ENCODE assay signal across 11 mouse cellular contexts in the genomic region with DNA sequence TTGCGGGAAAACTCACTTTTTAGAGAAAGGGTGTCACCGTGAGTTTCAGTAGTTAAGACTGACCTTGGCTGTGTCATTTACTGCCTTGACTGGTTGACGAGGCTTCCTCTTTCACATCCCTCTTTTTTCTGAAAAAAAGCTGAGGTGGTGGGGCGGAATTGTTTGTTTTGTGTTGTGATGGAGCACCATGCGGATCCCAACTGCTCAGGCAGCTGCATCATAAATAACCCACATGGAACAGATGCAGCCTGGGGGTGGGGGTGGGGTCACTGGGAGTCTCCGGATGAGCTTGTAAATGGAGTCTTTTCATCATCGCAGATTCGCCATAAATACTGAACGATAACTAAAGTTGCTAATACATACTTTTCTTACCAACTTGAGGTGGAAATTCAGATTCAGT.
DNase-seq lines count a peak whose midpoint lies in the region; ATAC-seq and TF ChIP-seq lines count a peak whose summit lies in the region.
"Had no signal": no experiment of that assay in that cellular context is flagged by ENCODE, and none has a peak within 500 bp of the region (broad histone marks: within the 10 kb centered on the region; RNA-seq: fewer than 3 reads in every experiment).

No protein-coding gene starts in this region.

- H3K4me2 ChIP-seq in midbrain, postnatal 0 days (ENCODE audit: low read depth, low read length, poor library complexity, severe bottlenecking), result no peak overlapping the region

- H3K4me3 ChIP-seq in layer of hippocampus, adult 2 months, result peak overlapping the region; percentile 43
- no peak overlapping the region for H3K4me3 ChIP-seq in midbrain, postnatal 0 days (ENCODE audit: low read depth, low read length)
- no peak overlapping the region for H3K4me3 ChIP-seq in cerebellum, adult 2 months (replicated peaks; ENCODE audit: insufficient read depth, low read depth, low read length)
- H3K4me3 ChIP-seq: megakaryocyte, embryonic 14.5 days had no signal

- no peaks in the 10 kb centered on the region for H3K4me1 ChIP-seq in midbrain, postnatal 0 days (ENCODE audit: insufficient read depth, low read length)
- H3K4me1 ChIP-seq in cerebellum, adult 2 months (ENCODE audit: control insufficient read depth, insufficient read depth, low read length), result 0 out of 2 replicates have a peak, but pooled peaks cover 2% of the 10 kb centered on the region
- H3K4me1 ChIP-seq: megakaryocyte, embryonic 14.5 days had no signal

- no peak for TF ChIP-seq POLR2A in cerebellum, adult 2 months (IDR thresholded peaks at IDR 0.05; ENCODE audit: borderline replicate concordance, insufficient read depth, low read length)

- peak; percentile 42 for ATAC-seq in granulocyte monocyte progenitor cell, adult 5-6 weeks (replicated peaks; ENCODE audit: poor library complexity, severe bottlenecking)
- no peak for ATAC-seq in midbrain, postnatal 0 days (ENCODE audit: low FRiP score)

- DNase-seq in layer of hippocampus, adult 2 months (ENCODE audit: low spot score in 2 of 2), result no peak
- no peak for DNase-seq in layer of hippocampus, postnatal 14 days (ENCODE audit: low spot score in 2 of 2)
- DNase-seq in ZHBTc4 (ENCODE audit: low read depth, low spot score), result peak; percentile 65
- DNase-seq in midbrain, postnatal 0 days (ENCODE audit: low spot score), result no peak
- no peak for DNase-seq in cerebellum, adult 2 months
- no peak for DNase-seq in right cerebral cortex, postnatal 10 days (ENCODE audit: low spot score in 2 of 2)
- DNase-seq in testis, postnatal 10 days (ENCODE audit: low spot score), result no peak
- DNase-seq: heart, postnatal 36 days; thymus, postnatal 36 days had no signal

- H3K36me3 ChIP-seq in midbrain, postnatal 0 days (ENCODE audit: insufficient read depth, low read length), result no peaks in the 10 kb centered on the region

- 53% methylated on average over 9 of the region's 9 CpGs for WGBS in midbrain, postnatal 0 days
- 78% methylated on average over 9 of the region's 9 CpGs for WGBS in cerebellum, adult 2 months

- no peak overlapping the region for H3K9ac ChIP-seq in midbrain, postnatal 0 days (replicated peaks; ENCODE audit: low read length, poor library complexity, severe bottlenecking)

- H3K27me3 ChIP-seq in midbrain, postnatal 0 days (ENCODE audit: insufficient read depth, low read length), result no peaks in the 10 kb centered on the region
- no peaks in the 10 kb centered on the region for H3K27me3 ChIP-seq in cerebellum, adult 2 months (ENCODE audit: control insufficient read depth, insufficient read depth, low read length)
- H3K27me3 ChIP-seq: megakaryocyte, embryonic 14.5 days had no signal

- H3K27ac ChIP-seq in layer of hippocampus, adult 2 months, result no peak overlapping the region
- 0 out of 2 replicates have a peak overlapping the region, but pooled peaks have one; percentile 3 for H3K27ac ChIP-seq in midbrain, postnatal 0 days (ENCODE audit: low read depth, low read length)
- H3K27ac ChIP-seq in cerebellum, adult 2 months (ENCODE audit: insufficient read depth, low read length), result no peak overlapping the region

- H3K9me3 ChIP-seq in midbrain, postnatal 0 days (ENCODE audit: low read length), result no peaks in the 10 kb centered on the region
- H3K9me3 ChIP-seq: megakaryocyte, embryonic 14.5 days had no signal

- TF ChIP-seq CTCF in layer of hippocampus, adult 2 months (conservative IDR thresholded peaks at IDR 0.05), result no peak
- no peak for TF ChIP-seq CTCF in midbrain, postnatal 0 days (IDR thresholded peaks at IDR 0.05)
- TF ChIP-seq CTCF in cerebellum, adult 2 months (IDR thresholded peaks at IDR 0.05; ENCODE audit: borderline replicate concordance, insufficient read depth, low read depth, low read length), result no peak
